Mouse (Mus musculus): ENCODE data around the gene Tpo. TPM values are rescaled to one million over a fixed set of nuclear protein-coding genes. Genes with fewer than 3 reads are reported as not detected.

Tpo gene
- polyA plus RNA-seq, 1 experiment from 2014 or later, result not detected

DNA sequence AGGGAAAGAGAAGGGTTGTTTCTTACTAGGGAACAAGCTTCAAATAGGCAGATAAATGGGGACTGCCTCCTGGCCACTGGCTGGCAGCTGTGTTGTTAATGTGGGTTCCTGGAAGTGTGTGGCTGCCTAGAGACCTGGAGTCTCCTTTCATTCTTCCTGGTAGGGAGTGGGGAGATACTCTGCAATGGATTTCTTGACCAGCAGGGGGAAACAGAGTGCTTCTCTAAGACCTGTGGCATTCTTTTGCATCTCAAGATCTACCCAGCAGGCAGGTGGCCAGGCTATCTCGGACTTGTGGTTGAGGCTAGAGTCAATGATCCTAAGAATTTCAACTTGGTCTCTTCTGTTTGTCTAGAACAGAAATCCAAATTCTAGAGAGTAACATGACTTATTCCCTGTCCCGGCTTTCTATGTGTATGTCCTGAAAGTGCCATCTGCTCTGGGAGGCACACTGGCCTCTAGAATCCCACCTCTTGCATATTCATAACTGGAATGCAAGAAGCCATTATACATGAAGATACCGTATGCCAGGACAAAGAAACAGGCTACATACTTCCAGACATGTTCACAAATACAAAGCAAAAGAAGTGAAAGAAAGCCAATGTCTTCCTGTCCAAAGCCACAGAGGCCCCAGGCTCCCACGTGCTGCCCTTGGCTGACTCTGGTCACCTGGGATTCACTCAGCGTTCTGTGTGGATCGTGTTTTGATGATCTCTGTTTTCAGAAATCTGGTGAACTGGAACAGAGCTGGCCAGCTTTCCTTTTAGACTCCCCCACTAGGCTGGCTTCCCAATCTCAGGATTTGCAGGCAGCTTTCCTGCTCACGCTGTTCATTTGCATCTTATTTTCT lies 3.6 kb downstream of the Tpo start:
- 77% methylated on average over 7 of the region's 7 CpGs for WGBS
- no peak overlapping the region for H3K4me3 ChIP-seq
- H3K27me3 ChIP-seq (ENCODE audit: poor library complexity, severe bottlenecking), result no peaks in the 10 kb centered on the region
- no peaks in the 10 kb centered on the region for H3K4me1 ChIP-seq
- no peaks in the 10 kb centered on the region for H3K9me3 ChIP-seq
- no peak overlapping the region for H3K27ac ChIP-seq
- peak; percentile 36 for DNase-seq (ENCODE audit: extremely low spot score, low spot score)
- H3K36me3 ChIP-seq (replicated peaks), result no peaks in the 10 kb centered on the region

DNA sequence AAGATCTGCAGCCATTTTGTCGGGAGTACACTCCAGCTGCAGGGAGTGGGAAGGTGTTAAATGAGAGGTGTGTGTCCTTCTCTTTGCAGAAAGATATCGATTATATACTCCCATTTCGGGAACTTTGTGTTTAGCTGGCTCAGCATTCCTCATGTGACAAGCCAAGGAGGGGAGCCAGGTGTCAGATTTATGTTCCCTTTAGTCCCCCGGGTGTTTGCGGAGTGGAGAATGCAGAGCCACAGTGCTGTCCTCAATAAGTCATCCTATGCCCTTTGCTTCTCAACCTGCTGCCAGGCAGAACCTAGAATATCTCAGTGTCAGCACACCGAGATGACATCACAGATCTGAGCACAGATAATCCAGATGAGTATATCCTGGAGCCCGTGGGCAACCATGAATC lies 10.1 kb downstream of the Tpo start:
- no peaks in the 10 kb centered on the region for H3K36me3 ChIP-seq (replicated peaks)

DNA sequence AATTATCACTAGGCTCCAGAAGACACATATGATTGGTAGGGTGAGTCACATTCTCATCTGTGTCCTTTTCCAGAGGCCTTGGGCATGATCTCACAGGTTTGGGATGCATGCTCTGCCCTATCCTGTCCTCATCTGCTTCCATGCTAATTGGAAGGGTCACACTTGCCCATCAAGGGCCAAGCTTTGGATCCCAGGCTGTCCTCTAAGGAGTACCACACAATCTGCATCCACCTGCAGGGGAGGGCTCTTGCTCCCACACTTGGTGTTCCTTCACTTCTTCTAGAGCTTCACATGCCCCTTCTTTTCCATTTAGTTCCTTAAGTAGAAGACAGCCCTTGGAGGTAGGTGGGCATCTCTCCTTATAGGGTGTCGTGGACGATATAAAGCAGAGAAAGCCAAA lies 20.2 kb downstream of the Tpo start:
- 83% methylated on average over 2 of the region's 2 CpGs for WGBS
- no peak for DNase-seq (ENCODE audit: extremely low spot score, low spot score)
- Histone ChIP-seq H3K36me3 (replicated peaks) (no peaks in the 10 kb centered on the region), H3K4me1 (no peaks in the 10 kb centered on the region), H3K9me3 (no peaks in the 10 kb centered on the region), H3K4me3 (no peak overlapping the region), H3K27ac (no peak overlapping the region), H3K27me3 (ENCODE audit: poor library complexity, severe bottlenecking) (no peaks in the 10 kb centered on the region)

More for the DNA sequence above, 10.1 kb downstream of the Tpo start:
- H3K27me3 ChIP-seq (ENCODE audit: poor library complexity, severe bottlenecking), result no peaks in the 10 kb centered on the region
- H3K27ac ChIP-seq, result no peak overlapping the region
- H3K9me3 ChIP-seq, result no peaks in the 10 kb centered on the region
- no peaks in the 10 kb centered on the region for H3K4me1 ChIP-seq
- H3K4me3 ChIP-seq, result no peak overlapping the region
- no peak for DNase-seq (ENCODE audit: extremely low spot score, low spot score)
- 88% methylated on average over 7 of the region's 7 CpGs for WGBS

DNA sequence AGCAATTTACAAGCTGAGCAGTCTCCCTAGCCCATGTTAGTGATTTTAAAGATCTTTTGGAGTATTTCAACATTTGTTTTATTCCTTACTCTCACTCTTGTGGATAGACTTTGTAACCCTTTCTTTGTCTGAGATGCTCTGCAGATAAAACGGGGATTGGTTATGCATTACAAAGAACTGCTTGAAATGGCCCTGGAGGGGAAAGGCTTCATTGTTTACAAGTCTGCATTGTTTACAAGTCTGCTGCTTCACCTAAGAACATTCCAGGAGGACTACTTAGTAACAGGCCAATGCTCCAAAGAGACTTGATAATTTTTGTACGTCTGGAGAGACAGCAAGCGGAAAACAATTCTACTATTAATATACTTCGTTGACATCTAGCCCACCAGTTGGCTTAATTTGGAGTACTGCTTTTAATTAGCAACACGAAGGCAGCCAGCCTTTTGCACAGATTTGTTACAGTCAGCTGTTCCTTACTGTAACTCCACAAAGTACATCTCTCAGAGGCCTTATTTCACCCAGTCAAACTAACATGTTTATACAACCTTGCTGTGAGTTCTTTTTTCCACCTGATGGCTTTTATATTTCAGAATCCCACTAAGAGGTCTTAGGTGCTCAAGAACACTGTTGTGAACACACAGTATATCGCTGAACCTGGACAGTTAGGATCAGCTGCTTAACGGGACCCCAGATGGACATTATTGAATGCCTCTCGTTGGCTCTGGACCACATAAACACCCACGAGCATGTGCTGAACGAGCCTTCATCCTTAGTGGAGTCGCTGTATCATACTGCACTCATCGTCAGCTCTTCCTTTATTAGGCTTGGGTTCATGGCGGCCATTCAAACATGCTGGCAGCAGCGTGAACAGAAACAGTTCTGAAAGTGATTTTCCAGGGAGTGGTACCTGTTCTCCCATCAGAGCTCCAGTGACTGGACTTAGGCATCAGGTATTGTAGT lies 22.5 kb downstream of the Tpo start:
- Histone ChIP-seq H3K4me1 (no peaks in the 10 kb centered on the region), H3K27me3 (ENCODE audit: poor library complexity, severe bottlenecking) (no peaks in the 10 kb centered on the region), H3K36me3 (replicated peaks) (no peaks in the 10 kb centered on the region), H3K4me3 (no peak overlapping the region), H3K27ac (no peak overlapping the region), H3K9me3 (no peaks in the 10 kb centered on the region)
- 80% methylated on average over 14 of the region's 14 CpGs for WGBS
- DNase-seq (ENCODE audit: extremely low spot score, low spot score), result no peak

DNA sequence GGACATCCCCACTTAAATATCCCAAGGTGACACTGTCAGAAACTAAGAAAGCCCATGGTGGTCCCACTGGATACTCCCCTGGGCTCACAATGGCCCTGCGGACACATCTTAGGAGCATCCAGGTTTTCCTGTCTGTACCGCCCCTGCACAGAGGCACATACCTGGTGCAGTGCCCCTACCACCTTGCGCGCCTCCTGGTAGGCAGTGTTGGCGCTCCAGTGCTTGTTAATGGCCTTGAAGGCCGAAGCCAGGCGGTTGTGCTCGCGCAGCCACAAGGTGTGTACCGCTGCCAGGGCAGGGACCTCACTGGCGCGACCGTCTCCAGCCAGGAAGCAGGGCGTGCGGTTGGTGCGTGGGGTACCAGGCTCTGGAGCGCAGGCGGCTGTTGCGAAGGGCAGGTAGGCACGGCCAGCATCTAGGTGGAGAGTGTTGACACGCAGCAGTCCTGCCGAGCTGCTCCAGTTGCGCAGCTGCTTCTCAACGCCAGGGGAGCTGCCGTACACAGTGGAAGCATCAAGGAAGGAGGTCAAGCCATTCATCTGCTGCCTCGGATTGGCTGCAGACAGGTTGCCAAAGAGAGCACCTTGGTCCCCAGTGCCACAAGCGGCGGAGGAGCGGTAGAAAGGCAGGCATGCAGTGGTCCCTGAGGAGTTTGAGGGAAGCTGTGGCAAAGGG lies 29.4 kb downstream of the Tpo start:
- WGBS, result 39% methylated on average over 29 of the region's 29 CpGs
- H3K4me3 ChIP-seq, result no peak overlapping the region
- H3K36me3 ChIP-seq (replicated peaks), result no peaks in the 10 kb centered on the region
- H3K27ac ChIP-seq, result no peak overlapping the region
- no peak for DNase-seq (ENCODE audit: extremely low spot score, low spot score)
- no peaks in the 10 kb centered on the region for H3K9me3 ChIP-seq
- H3K27me3 ChIP-seq (ENCODE audit: poor library complexity, severe bottlenecking), result 0 out of 2 replicates have a peak, but pooled peaks cover 6% of the 10 kb centered on the region
- H3K4me1 ChIP-seq, result peaks cover 5% of the 10 kb centered on the region; the same call in 1 of the 2 replicates

DNA sequence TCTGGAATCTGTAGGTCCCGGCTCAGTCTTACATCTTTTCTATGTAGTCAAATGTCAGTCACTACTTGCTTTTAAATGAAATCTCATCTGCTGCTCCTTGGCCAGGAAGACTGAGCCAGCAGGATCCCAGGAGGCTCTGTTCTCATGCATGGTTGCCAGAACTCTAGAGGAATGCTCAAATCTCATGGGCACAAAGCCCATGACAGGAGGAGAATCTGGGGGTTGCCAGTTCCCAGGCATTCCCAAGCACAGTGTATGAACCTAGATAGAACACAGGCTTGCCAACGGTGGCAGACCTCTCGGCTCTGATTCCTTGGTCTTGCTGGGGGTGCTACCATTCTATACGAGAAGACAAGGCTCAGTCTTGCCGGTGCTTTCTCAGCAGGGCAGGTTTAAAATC lies 40.3 kb downstream of the Tpo start:
- no peak for DNase-seq (ENCODE audit: extremely low spot score, low spot score)
- H3K9me3 ChIP-seq, result no peaks in the 10 kb centered on the region
- 84% methylated on average over 5 of the region's 5 CpGs for WGBS

DNA sequence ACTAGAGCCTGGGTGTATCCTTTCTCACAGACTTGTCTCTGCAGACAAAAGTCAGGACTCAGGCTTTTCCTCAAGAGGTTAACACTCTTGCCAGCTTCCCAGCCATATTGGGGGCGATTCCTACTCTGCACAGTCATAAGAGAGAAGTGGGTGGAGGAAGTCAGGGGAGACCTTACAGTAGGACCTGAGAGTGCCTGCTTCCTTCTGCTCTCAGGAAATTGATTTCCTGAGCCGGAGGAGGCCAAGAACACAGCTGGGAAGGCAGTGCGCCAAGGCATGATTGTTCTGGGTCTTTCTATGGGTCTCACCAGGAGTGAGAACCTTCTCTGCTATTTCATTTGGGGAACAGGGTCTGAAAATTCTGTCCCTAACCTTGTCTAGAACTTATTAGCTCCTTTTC lies 48.5 kb downstream of the Tpo start:
- DNase-seq (ENCODE audit: extremely low spot score, low spot score), result no peak
- Histone ChIP-seq H3K4me1 (no peaks in the 10 kb centered on the region), H3K27me3 (ENCODE audit: poor library complexity, severe bottlenecking) (no peaks in the 10 kb centered on the region), H3K27ac (no peak overlapping the region), H3K4me3 (no peak overlapping the region), H3K36me3 (replicated peaks) (no peaks in the 10 kb centered on the region), H3K9me3 (peaks cover 2% of the 10 kb centered on the region; the same call in 1 of the 2 replicates)
- WGBS, result 86% methylated on average over 3 of the region's 3 CpGs

More for the DNA sequence above, 40.3 kb downstream of the Tpo start:
- Histone ChIP-seq H3K4me3 (no peak overlapping the region), H3K36me3 (replicated peaks) (no peaks in the 10 kb centered on the region), H3K4me1 (no peaks in the 10 kb centered on the region), H3K27ac (no peak overlapping the region), H3K27me3 (ENCODE audit: poor library complexity, severe bottlenecking) (no peaks in the 10 kb centered on the region)

DNA sequence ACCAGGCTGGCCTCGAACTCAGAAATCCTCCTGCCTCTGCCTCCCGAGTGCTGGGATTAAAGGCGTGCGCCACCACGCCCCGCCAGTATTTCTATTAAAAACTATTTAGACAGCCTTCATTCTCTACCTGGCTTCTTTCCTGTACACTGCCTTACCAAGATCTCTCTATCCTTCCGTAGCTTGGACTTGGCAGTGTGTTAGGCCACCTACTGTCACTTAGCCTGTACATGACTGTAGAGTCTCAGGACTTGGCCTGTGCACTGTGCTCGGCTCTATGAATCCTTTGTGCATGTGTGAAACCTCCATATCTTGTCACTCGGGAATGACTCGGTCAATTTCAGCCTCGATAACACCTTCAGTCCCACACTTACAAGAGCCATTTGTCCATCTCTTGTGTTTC lies 55.4 kb downstream of the Tpo start:
- WGBS, result 95% methylated on average over 11 of the region's 11 CpGs

DNA sequence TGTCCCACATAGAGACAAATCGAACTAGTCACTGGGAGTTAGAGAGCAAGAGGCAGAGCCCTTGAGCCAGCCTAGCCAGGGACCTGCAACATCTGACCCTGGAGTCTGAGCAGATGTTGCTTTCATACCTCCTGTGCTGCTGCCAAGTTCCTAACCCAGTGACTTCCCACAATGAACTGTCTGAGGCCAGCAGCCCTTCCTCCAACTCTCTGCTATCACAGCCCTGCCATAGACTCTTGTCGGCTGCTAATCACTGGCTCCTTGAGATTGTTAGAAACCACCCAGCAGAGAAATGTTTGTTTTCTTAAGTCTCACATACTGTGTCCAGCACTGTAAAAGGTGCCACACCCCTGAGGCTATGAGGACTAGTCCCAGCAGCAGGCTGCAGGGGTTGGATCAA lies 56.1 kb downstream of the Tpo start:
- no peak overlapping the region for H3K27ac ChIP-seq
- WGBS, result 80% methylated on average over 2 of the region's 2 CpGs
- no peak for DNase-seq (ENCODE audit: extremely low spot score, low spot score)
- no peaks in the 10 kb centered on the region for H3K27me3 ChIP-seq (ENCODE audit: poor library complexity, severe bottlenecking)
- no peak overlapping the region for H3K4me3 ChIP-seq
- peaks cover 2% of the 10 kb centered on the region; the same call in 1 of the 2 replicates for H3K9me3 ChIP-seq
- no peaks in the 10 kb centered on the region for H3K4me1 ChIP-seq
- no peaks in the 10 kb centered on the region for H3K36me3 ChIP-seq (replicated peaks)

More for the DNA sequence above, 55.4 kb downstream of the Tpo start:
- Histone ChIP-seq H3K4me1 (no peaks in the 10 kb centered on the region), H3K36me3 (replicated peaks) (no peaks in the 10 kb centered on the region), H3K9me3 (peaks cover 2% of the 10 kb centered on the region; the same call in 1 of the 2 replicates), H3K4me3 (no peak overlapping the region), H3K27ac (no peak overlapping the region), H3K27me3 (ENCODE audit: poor library complexity, severe bottlenecking) (no peaks in the 10 kb centered on the region)
- no peak for DNase-seq (ENCODE audit: extremely low spot score, low spot score)

DNA sequence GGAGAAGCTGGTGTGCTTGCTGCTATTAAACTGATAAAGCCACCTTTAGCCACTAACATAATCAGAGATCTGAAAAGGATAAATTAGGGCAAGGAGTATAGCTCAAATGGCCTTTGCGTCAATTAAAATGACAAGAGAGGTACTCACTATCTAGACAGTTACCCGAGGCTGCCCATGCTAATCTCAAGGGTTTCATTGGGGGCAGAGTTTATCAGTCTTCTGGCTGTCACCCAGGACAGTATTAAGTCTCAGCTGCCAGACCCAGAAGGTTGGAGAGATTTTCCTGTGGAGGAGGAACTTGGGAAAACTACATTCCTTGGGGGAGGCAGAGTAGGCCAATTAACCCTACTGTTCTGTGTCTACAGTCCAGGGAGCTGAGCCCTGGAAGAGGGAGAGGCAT lies 63.1 kb downstream of the Tpo start:
- Histone ChIP-seq H3K27ac (no peak overlapping the region), H3K36me3 (replicated peaks) (no peaks in the 10 kb centered on the region), H3K27me3 (ENCODE audit: poor library complexity, severe bottlenecking) (no peaks in the 10 kb centered on the region), H3K4me3 (no peak overlapping the region), H3K4me1 (no peaks in the 10 kb centered on the region), H3K9me3 (no peaks in the 10 kb centered on the region)
- DNase-seq (ENCODE audit: extremely low spot score, low spot score), result no peak
- WGBS, result 88% methylated on average over 2 of the region's 2 CpGs

DNA sequence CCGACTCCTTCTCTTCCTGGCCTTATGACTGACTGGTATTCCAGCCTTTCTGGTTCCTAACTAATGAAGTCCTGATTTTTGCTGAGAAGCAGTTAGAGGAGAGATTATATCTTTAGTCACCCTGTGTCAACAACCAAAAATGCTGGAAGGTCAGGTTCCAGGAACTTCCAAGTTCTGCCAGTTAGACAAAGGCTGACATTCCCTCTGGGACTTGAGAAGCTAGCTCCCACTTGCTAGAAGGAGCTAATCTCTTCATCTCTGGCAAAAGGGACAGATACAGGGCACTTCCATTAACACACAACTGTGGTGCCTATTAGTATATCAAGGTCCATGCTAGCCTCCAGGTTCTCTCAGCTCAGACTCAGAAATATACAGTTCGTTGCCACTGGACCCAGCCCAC lies 64.6 kb downstream of the Tpo start:
- WGBS, result 91% methylated on average over 2 of the region's 2 CpGs
- no peaks in the 10 kb centered on the region for H3K27me3 ChIP-seq (ENCODE audit: poor library complexity, severe bottlenecking)
- no peaks in the 10 kb centered on the region for H3K4me1 ChIP-seq
- H3K27ac ChIP-seq, result no peak overlapping the region
- H3K4me3 ChIP-seq, result no peak overlapping the region
- H3K9me3 ChIP-seq, result no peaks in the 10 kb centered on the region
- no peak for DNase-seq (ENCODE audit: extremely low spot score, low spot score)
- H3K36me3 ChIP-seq (replicated peaks), result no peaks in the 10 kb centered on the region

DNA sequence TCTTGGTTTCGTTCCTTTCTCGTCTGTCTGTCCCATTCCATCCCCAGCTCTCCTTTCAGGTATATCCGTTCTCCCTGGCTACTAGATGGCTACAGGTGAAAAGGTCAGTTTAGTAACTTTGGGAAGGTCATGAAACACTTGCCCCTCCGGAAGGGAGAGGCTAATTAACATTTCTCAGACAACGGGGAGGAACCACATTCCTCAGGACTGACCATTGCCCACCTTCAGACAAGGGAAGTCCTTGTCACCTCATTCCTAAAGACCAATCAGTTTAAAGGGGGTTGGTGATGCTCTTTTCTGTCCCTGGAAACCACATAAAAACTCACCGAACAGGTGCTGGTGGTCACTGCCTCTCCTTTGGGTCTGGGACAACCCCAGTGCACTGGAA lies 70.3 kb downstream of the Tpo start:
- 37% methylated on average over 6 of the region's 6 CpGs for WGBS

More for the DNA sequence above, 70.3 kb downstream of the Tpo start:
- DNase-seq (ENCODE audit: extremely low spot score, low spot score), result no peak
- H3K9me3 ChIP-seq, result no peaks in the 10 kb centered on the region
- H3K36me3 ChIP-seq (replicated peaks), result no peaks in the 10 kb centered on the region
- H3K27me3 ChIP-seq (ENCODE audit: poor library complexity, severe bottlenecking), result no peaks in the 10 kb centered on the region
- no peak overlapping the region for H3K4me3 ChIP-seq
- peaks cover 5% of the 10 kb centered on the region; the same call in 1 of the 2 replicates for H3K4me1 ChIP-seq
- no peak overlapping the region for H3K27ac ChIP-seq

Data from forebrain, embryonic 10.5 days (tissue).